Mouse (Mus musculus): ENCODE data around the gene Tsfm.
"Not testable (repeated sequence)": the region's sequence is repeated elsewhere in the genome, so short reads cannot be mapped to it uniquely, and the experiment has no call there.

The Tsfm gene

DNA sequence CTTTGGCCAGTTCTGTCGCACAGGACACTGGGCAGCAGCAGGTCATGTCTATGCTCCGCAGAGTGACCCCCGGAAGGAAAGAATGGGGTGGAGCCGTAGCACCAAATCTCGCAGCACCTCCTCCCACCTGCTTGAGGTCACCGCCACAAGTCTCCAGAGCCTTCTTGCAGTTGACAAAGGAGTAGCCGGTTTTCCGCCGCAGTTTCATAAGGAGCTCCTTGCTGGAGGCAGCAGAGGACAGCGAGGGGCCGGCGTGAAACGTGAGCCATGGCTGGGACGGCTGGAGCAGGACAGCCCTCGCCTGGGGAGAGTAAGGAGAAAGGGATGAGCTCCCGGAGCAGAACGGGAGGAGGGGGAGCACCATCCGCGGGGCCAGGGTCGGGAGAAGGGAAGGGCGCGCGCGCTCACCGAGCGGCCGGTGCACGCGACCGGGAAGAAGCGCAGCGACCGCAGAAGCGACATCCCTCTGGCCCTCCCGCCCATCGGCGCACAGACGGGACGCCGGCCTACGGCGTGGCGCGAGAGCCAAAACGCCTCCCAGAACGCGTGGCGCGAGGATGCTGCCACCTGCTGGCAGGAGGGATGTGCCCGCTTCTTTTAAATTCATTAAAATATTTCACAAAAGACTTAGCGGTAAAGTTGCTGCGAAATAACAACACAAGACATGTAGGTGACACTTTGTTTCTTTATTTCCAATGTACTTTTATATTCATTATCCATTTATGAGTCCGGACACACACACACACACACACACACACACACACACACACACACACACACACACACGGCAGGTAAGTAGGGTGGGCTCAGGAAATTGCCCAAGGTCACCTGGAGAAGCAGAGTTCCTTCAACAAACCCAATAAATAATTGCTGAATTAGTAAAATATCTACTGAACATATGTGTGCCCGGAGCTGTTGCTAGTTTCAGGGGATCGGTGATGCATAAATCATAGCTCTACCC is at the start of gene Tsfm:
TSS of gene Tsfm (minus strand) at position 505 of the 961 bp plus-strand sequence.
- in situ Hi-C loops (cut with MboI; ENCODE audit: unreplicated experiment in 2 of 2) = loop anchor here (5.0 kb wide), 1 partner anchor 113 kb away; no protein-coding TSS in a partner anchor

DNA sequence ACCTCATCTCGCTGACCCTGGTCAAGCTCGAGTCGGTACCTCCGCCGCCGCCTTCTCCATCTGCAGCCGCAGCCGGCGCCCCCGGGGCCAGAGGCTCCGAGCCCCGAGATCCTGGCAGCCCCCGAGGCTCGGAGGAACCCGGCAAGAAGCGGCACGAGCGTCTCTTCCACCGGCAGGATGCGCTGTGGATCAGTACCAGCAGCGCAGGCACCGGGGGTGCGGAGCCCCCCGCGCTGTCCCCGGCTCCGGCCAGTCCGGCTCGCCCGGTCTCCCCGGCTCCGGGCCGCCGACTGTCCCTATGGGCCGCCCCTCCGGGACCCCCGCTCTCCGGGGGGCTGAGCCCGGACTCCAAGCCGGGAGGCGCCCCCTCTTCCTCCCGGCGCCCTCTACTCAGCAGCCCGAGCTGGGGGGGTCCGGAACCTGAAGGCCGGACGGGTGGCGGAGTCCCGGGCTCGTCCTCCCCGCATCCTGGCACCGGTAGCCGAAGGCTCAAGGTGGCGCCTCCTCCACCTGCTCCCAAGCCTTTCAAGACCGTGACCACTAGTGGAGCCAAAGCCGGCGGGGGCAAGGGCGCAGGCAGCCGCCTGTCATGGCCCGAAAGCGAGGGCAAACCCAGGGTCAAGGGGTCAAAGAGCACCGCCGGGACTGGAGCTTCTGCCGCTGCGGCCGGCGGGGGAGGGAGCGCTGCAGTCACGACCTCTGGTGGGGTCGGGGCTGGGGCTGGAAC is 49.2 kb upstream of the Tsfm start:
- in situ Hi-C loops (cut with MboI; ENCODE audit: unreplicated experiment in 2 of 2) = loop anchor here in 1 of 2 experiments (5.0 kb wide), 1 partner anchor 32 kb away; no protein-coding TSS in a partner anchor

DNA sequence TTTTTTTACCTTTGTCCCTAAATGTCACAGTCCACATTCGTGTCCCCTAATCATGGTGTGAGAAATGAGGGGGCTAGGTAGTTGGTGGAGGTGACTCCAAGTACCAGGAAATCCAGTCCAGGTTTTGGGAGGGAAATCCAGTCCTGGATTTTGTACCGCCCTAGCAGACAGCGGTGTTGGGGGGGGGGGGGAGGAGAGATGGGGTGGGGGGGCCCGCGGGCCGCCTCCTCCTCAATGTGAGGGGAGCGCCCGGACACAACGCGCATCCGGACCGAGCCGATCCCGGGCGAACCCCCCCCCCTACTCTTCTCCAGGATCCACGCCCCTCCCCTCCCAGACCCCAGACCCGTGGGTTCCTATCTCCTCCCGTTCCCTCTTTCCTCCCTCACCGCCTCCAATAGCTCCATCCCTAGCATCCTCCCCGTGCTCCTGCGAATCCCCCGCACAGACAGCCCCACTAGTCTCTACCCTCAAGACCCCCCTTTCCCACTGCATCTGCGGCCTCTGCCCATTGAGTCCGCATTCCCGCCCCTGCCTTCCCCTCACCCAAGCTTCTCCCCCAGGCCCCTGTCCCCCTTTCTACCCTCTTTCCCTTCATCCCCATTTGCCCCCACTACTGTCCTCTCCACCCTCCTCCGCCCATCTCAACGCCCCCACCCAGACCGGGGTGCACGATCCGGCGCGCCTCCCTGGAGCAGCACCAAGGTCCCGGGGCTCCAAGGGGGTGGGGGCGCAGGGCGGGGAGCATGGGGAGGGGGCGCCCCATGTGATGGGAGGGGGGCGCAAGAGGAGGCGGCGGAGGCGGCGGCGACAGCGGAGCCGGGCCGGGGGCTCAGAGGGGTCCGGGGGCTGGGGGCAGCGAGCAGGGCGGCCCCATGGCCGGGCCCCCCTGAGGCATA is 48.3 kb upstream of the Tsfm start:
- in situ Hi-C loops (cut with MboI; ENCODE audit: unreplicated experiment in 2 of 2) = loop anchor here in 1 of 2 experiments (5.0 kb wide), 1 partner anchor 33 kb away; no protein-coding TSS in a partner anchor

DNA sequence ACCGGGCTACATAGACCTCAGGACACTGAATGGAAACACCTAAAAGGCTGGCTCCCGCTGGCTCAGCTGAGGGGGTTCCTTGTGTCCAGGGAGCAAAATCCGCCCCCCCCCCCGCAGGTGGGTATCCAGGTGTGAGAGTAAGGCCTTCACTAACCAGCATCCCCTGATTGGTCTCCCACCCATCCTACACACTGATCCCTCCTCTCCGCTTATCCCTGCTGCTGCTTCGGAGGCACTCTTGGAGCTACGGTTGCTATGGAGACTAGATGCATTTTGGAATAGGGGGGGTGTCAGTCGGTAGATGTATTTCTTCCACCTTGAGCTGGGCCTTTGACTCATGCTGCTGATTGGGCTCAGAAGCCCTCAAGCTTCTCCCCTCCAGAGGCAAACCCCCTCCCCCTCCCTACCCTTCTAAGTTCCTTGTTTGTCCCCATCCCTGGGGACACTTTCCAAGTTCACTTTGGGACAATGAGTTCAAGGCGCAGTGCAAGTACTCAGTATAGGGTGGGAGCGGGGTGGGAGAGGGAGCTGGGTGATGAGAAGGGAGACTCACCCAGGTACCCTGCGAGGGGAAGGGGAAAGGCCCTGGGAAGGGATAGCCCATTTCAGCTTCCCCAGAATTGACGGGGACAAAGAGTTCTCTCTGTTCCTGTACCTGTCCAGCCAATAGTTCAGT is 47.5 kb upstream of the Tsfm start:
- in situ Hi-C loops (cut with MboI; ENCODE audit: unreplicated experiment in 2 of 2) = loop anchor here in 1 of 2 experiments (5.0 kb wide), 1 partner anchor 34 kb away; no protein-coding TSS in a partner anchor

DNA sequence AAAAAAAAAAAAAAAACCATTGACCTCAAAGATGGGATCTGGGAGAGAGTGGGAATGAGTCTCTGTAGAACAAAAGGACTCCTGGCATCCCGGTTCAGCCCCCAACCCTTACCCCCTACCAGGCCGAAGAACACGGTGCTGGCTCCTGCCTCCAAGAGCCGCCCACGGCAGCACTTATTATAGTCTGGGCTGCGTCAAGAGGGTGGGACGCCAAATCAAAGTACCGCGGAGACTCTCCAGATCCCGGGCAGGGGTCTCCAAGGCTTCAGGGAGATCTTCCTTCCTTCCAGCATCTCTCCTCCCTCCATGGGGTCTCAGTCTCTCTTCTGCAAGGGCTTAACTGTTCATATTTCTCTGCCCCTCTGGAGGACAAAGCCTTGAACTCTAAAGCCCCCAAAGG is 46.9 kb upstream of the Tsfm start:
- in situ Hi-C loops (cut with MboI; ENCODE audit: unreplicated experiment in 2 of 2) = loop anchor here in 1 of 2 experiments (5.0 kb wide), 1 partner anchor 35 kb away; no protein-coding TSS in a partner anchor

DNA sequence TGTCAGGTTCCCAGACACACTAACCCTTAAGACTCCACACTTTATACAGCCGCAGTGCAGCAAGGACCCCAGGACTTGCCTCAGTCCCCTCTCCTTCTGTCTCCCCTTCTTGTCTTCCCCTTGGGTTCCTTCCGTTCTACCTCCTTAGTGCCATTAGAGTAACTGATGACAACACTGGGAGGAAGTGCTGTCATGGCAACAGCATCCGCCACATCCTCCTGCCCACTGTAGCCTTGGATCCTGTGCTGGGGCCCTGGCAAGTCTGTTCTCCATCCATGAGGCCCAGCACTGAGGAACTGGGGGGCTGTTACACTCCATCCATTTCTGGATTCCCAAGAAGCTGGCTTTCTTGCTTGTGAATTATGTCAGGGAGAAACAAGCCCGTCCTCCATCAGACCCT is 45.4 kb upstream of the Tsfm start:
- in situ Hi-C loops (cut with MboI; ENCODE audit: unreplicated experiment in 2 of 2) = loop anchor here in 1 of 2 experiments (5.0 kb wide), 1 partner anchor 36 kb away; no protein-coding TSS in a partner anchor

DNA sequence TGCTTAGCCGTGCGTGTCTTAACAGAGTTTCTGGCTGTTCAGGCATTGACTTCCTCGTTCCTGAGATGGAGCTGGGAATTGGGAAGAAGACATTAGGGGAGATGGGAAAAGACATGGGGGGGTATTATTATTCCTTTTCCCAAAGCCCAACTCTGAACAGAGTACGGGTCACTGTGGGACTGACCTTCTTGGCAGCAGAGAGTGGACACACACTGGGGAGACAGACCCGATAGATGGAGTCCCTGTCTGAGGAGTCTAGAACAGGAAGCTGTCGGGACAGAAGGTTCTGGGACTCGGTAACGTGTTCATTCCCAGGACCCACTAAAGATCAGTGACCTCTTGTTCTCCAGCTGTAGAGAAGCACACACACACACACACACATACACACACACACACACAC is 45.0 kb upstream of the Tsfm start:
- in situ Hi-C loops (cut with MboI; ENCODE audit: unreplicated experiment in 2 of 2) = loop anchor here in 1 of 2 experiments (5.0 kb wide), 1 partner anchor 37 kb away; no protein-coding TSS in a partner anchor

DNA sequence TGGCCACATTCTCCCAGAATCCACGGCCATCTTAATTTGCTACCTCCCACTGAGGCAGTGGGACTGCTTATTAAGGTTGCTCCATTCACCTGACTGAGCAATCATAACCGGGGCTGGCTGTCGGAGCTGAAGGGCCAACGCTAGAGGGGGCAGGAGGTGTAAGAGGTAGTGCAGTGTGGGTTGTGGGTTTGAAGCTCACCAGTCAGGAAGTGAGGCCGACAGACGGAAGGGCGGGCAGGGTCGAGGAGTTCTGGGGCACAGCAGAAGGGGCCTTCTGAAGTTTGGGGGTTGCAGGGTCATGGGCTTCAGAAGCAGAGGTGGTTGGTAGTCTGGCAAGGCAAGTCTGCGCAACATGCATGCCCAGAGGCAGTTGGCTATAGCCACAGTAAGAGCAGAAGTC is 44.4 kb upstream of the Tsfm start, which contains the start of gene Agap2:
TSS of gene Agap2 (plus strand) at position 205 of the 400 bp plus-strand sequence.
- in situ Hi-C loops (cut with MboI; ENCODE audit: unreplicated experiment in 2 of 2) = loop anchor here in 1 of 2 experiments (5.0 kb wide), 1 partner anchor 37 kb away; no protein-coding TSS in a partner anchor

DNA sequence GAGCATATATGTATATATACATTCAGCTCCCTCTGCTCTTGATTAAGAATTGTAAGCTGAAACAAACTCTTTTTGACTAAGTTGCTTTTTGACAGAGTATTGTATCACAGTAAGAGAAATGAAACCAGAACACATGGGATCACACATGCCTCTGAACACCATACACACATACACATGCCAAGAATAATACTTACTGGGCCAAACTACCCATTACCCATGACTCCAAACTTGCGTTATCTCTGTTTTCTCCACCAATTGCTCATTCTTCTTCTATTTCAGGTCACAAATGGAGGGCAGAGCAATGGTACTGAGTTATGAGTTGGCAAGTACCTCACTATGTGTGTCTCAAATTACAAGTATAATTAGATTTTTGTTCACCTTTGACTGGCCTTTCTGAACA is 43.3 kb upstream of the Tsfm start:
- in situ Hi-C loops (cut with MboI; ENCODE audit: unreplicated experiment in 2 of 2) = no loop called here

DNA sequence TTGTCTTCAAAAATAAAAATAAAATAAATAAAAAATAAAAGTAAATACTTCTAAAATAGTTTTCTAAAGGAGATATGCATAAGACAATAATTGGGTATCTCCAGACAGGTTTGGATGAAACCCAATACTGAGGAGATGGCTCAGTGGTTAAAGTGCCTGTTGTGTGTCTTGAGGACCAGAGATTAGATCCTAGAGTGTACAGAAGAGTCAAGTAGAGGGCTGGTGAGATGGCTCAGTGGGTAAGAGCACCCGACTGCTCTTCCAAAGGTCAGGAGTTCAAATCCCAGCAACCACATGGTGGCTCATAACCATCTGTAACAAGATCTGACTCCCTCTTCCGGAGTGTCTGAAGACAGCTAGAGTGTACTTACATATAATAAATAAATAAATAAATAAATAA is 42.3 kb upstream of the Tsfm start:
- in situ Hi-C loops (cut with MboI; ENCODE audit: unreplicated experiment in 2 of 2) = not testable (repeated sequence)

DNA sequence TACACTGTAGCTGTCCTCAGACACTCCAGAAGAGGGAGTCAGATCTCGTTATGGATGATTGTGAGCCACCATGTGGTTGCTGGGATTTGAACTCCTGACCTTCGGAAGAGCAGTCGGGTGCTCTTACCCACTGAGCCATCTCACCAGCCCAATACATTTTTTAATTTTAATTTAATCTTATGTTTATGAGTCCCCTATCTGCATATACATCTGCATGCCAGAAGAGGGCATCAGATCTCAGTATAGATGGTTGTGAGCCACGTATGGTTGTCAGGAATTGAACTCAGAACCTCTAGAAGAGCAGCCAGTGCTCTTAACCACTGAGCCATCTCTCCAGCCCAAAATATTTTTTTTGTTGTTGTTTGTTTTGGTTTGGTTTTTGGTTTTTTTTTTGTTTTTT is 41.6 kb upstream of the Tsfm start:
- in situ Hi-C loops (cut with MboI; ENCODE audit: unreplicated experiment in 2 of 2) = not testable (repeated sequence)

DNA sequence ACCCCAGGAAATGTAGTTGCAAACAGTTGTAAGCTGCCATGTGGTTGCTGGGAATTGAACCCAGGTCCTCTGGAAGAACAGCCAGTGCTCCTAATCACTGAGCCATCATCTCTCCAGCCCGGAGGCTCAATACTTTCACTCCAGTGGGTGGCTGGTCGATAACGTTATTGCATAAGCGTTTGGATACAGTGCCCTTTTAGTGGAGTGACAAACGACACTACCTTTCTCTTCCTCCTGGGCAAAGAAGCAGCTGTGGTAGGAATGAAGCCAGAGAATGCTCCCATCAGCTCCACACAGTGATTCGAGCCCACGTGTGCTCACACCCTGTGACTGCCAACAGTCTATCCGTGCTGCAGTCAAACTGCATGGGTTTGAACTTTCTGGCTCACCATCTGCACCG is 40.6 kb upstream of the Tsfm start:
- in situ Hi-C loops (cut with MboI; ENCODE audit: unreplicated experiment in 2 of 2) = no loop called here

DNA sequence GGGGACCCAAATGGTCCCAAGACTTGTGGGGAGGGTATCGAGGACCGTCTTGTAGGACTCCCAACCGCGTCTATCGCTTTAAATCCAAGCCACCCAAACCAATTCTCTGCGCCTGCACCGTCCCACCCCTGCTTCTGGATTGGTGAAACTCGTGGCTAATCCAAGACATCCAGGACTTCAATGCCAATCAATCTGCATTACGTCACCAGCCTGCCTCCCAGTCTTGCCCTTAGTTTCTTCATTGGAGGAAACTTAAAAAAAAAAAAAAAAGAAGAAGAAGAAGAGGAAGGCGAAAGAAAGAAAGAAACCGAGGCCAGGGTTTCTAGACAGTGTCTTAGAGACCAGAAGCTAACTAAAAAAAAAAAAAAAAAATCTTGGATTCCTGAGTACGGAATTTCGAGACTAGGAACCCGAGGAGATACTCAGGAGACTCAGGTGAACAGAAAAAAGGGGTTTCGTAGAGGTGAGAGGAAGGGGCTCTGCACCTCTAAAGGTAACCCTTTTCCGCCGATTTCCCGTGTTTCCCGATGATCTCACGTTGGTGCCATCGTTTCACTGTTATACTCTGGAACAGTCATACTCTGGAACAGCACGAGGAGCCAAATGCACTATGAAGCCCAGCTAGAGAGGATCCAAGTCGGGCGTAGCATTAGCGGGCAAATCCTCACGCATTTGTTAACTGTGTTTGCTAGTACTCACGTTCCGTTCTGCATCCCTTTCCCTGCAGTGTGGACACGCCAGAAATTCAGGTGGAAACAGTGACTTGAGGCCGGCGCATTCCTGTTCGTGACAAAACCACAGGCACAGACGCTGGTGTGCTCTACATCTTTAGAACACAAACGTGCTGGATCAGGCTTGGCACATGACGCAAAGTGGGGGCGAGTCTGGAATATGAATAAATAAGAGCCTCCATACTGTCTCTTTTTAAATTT is 39.8 kb upstream of the Tsfm start, which contains the start of gene Tspan31:
TSS of gene Tspan31 (minus strand) at position 75 of the 932 bp plus-strand sequence.
- in situ Hi-C loops (cut with MboI; ENCODE audit: unreplicated experiment in 2 of 2) = no loop called here

DNA sequence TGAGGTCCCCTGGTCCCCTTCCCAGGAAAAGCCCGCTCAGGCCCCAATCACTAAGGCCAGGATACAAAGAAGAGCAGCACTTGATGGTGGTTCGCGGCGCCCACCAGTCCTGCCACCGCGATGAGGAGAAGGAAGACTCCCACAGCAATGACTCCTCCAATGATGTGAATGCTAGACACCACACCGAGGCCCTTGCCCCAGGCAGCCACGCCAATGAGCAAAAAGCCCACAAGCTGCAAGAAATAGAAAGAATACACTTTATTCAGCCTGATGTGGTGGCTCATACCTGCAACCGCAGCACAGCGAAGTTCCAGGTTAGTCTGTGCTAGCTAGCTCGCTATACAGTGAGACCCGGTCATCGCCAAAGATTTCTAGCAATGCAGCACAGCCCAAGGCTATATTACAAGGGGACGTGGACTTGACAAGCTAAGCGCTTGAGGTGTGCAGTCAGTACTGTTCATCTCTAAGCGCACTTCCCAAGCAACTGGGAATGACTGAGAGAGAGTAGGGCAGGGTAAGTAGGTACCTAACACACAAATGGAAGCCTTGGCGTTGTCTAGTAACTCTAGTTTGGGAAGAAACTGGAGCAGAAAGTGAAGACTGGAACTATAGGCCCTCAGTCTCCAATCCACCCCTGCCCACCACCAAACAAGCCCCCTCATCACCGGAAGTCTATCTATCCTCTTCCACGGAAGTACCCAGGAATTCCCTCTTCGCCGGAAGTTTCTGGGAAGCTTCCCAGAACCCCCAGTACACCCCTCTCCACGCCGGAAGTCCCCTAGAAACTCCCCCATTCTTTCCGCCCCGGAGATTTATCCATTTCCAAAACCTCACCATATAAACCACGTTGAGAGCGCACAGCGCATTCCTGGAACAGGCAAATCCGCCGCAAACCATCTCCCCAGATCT is 38.9 kb upstream of the Tsfm start:
- in situ Hi-C loops (cut with MboI; ENCODE audit: unreplicated experiment in 2 of 2) = no loop called here

DNA sequence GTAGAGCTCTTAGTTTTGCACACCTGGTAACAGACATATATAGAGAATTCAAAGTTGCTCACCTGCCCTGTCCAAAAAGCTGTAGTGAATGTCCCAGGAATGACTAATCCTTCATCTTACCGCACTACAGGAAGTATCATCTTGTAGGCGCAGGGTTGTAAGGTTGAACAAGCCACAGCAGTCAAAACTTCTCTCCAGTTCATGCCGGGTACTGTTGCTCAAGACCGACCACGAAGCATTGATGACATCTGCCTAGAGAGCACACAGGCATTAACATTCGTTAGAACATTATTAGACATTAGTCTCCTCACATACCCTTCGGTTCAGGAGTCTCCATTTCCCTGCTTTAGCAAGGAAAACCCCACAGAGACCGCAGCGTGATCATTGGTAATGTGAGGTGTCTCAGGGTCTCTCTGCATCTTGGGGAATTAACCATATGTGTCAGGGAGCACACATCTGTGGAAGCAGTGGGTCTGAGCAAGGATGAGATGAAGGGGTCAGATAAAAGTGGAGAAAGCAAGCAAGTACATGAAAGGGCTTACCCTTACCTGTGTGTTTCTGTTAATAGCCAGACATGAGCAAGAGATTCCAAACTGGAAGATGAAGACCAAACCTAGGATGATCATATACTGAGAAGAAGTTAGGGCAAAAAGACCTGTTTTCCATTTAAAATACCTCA is 37.9 kb upstream of the Tsfm start:
- in situ Hi-C loops (cut with MboI; ENCODE audit: unreplicated experiment in 2 of 2) = no loop called here

DNA sequence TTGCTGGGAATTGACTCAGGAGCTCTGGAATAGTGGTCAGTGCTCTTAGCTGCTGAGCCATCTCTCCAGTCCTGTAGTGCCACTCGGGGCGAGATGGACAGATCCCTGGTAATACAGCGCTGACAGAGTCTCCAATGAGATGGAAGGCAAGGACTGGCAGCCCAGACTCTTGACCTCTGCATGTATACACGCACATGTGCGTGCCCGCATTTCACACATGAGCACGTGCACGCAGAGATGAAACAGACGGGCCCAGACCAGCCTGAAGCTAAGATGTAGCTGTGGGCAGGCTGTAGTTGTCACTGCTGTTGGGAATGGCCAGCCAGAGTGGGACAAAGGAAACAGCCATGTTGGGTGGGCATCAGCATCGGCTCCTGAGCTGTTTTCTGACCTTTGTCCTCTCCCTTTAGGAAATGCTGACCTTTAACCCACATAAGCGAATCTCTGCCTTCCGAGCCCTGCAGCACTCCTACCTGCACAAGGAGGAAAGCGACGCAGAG is 35.9 kb upstream of the Tsfm start:
- in situ Hi-C loops (cut with MboI; ENCODE audit: unreplicated experiment in 2 of 2) = no loop called here
